16 mouse cellular contexts compared by ENCODE assay signal in genomic region chr9:22578266-22578665, GRCm38 (mm10).
"Had no signal": no experiment of that assay in that cellular context is flagged by ENCODE, and none has a peak within 500 bp of the region (broad histone marks: within the 10 kb centered on the region; RNA-seq: fewer than 3 reads in every experiment).

No protein-coding gene starts in this region.

- DNase-seq: retina, postnatal 1 day; right cerebral cortex, adult 18-20 months; right cerebral cortex, postnatal 14 days; right cerebral cortex, postnatal 25 days; right cerebral cortex, postnatal 4 days; spleen, adult 18-20 months; thymus, adult 18-20 months; thymus, adult 2 months; thymus, postnatal 14 days; thymus, postnatal 25 days; thymus, postnatal 36 days; thymus, postnatal 4 days had no signal

- H3K4me1 ChIP-seq: neural tube, embryonic 13.5 days; neural tube, embryonic 15.5 days; stomach, embryonic 15.5 days had no signal

- H3K4me2 ChIP-seq: neural tube, embryonic 13.5 days; neural tube, embryonic 15.5 days; stomach, embryonic 15.5 days had no signal

- H3K27ac ChIP-seq: neural tube, embryonic 13.5 days; neural tube, embryonic 15.5 days; stomach, embryonic 15.5 days; stomach, postnatal 0 days had no signal

- H3K4me3 ChIP-seq: neural tube, embryonic 13.5 days; neural tube, embryonic 15.5 days; stomach, embryonic 15.5 days had no signal

- H3K27me3 ChIP-seq: neural tube, embryonic 13.5 days; neural tube, embryonic 15.5 days; stomach, embryonic 15.5 days had no signal

- H3K36me3 ChIP-seq: neural tube, embryonic 13.5 days; neural tube, embryonic 15.5 days; stomach, embryonic 15.5 days had no signal

- H3K9ac ChIP-seq: neural tube, embryonic 13.5 days; neural tube, embryonic 15.5 days; stomach, embryonic 15.5 days had no signal

- H3K9me3 ChIP-seq: neural tube, embryonic 13.5 days; neural tube, embryonic 15.5 days; stomach, embryonic 15.5 days had no signal
